Mouse (Mus musculus) stomach, postnatal 0 days (tissue): ENCODE measurements around the gene Idh2.

ENCODE experiments used
- CTCF ChIP-seq: IDR thresholded peaks from 2 replicates; pipeline ENCODE4 v1.5.1; 2016; ENCODE audit warnings: antibody characterized with exemption, low read depth, mild to moderate bottlenecking, moderate library complexity
- EP300 ChIP-seq: optimal IDR thresholded peaks from 2 replicates; pipeline ENCODE3; 2016; ENCODE audit warnings: antibody characterized with exemption

- TF ChIP-seq CTCF (no peak), EP300 (no peak)
These were observed 16.7 kb downstream of the Idh2 start for GRCm38 (mm10) chr7:80098389-80098976.
